Mouse (Mus musculus): ENCODE results near the gene Pbx1. TPM values are rescaled to one million over a fixed set of nuclear protein-coding genes. Genes with fewer than 3 reads are reported as not detected.

The Pbx1 gene
- total and polyA plus RNA-seq, 2 experiments from 2014 or later: 37.6 to 44.4 TPM

DNA sequence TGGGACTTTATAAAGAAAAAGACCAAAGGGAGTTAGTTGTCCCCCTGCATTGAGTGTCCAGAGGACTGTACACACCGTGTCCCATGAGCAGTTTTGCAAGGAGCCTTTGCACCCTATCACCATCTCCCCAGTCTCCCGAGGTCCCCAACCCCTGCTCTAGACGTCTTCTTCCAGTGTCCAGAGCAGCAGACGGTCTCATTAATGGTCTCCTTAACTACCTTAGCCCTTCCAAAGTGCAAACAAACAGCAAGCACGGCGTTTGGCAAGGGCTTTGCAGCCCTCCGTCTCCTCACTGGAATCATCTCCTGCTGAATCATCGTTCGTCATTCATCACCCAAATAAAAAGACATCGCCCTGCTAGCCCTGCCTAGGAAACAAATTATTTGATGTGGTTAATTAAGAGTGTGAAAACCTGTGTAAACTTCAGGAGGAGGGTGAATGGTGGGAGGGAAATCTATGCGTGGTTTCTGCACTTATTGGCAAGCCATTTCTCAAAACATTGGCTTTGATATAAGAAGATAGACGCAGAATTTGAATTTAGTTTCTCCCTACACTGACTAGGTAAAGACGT is 113.1 kb downstream of the Pbx1 start:
- Histone ChIP-seq H3K36me3 (ENCODE audit: insufficient read depth, low read length) (no peaks in the 10 kb centered on the region), H3K27ac (no peak overlapping the region), H3K9me3 (ENCODE audit: low read length) (no peaks in the 10 kb centered on the region), H3K4me3 (ENCODE audit: low read length) (no peak overlapping the region), H3K9ac (replicated peaks; ENCODE audit: low read length) (no peak overlapping the region), H3K4me2 (ENCODE audit: low read depth, low read length) (no peak overlapping the region), H3K4me1 (ENCODE audit: insufficient read depth, low read length) (peaks cover 3% of the 10 kb centered on the region; the same call in 1 of the 2 replicates), H3K27me3 (ENCODE audit: insufficient read depth, low read length) (no peaks in the 10 kb centered on the region)
- WGBS: 39% methylated on average over 13 of the region's 13 CpGs
- ATAC-seq (no peak), DNase-seq (ENCODE audit: low spot score) (no peak)
- TF ChIP-seq CTCF (IDR thresholded peaks at IDR 0.05; ENCODE audit: low read depth): no peak

DNA sequence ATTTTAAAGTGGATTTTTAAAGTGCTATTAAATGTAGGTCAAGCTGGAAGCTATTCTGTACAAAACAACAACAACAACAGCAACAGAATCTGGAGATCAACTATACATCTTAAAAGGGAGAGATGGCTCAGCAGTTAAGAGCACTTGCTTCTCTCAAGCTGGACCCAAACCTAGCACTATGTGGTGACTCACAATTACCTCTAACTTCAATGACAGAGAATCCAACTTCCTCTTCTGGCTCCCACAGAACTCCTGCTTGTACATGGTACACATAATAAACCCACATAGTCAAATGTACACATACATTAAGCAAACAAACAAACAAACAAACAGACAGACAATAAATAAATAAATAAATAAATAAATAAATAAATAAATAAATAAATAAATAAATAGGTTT is 118.3 kb downstream of the Pbx1 start:
- Histone ChIP-seq H3K27me3 (ENCODE audit: insufficient read depth, low read length) (no peaks in the 10 kb centered on the region), H3K4me2 (ENCODE audit: low read depth, low read length) (no peak overlapping the region), H3K9ac (replicated peaks; ENCODE audit: low read length) (no peak overlapping the region), H3K9me3 (ENCODE audit: low read length) (no peaks in the 10 kb centered on the region), H3K4me3 (ENCODE audit: low read length) (no peak overlapping the region), H3K27ac (no peak overlapping the region), H3K36me3 (ENCODE audit: insufficient read depth, low read length) (no peaks in the 10 kb centered on the region), H3K4me1 (ENCODE audit: insufficient read depth, low read length) (peaks cover 10% of the 10 kb centered on the region; the same call in 1 of the 2 replicates)
- DNase-seq (ENCODE audit: low spot score): no peak
- ATAC-seq: no peak
- no peak for TF ChIP-seq CTCF (IDR thresholded peaks at IDR 0.05; ENCODE audit: low read depth)

DNA sequence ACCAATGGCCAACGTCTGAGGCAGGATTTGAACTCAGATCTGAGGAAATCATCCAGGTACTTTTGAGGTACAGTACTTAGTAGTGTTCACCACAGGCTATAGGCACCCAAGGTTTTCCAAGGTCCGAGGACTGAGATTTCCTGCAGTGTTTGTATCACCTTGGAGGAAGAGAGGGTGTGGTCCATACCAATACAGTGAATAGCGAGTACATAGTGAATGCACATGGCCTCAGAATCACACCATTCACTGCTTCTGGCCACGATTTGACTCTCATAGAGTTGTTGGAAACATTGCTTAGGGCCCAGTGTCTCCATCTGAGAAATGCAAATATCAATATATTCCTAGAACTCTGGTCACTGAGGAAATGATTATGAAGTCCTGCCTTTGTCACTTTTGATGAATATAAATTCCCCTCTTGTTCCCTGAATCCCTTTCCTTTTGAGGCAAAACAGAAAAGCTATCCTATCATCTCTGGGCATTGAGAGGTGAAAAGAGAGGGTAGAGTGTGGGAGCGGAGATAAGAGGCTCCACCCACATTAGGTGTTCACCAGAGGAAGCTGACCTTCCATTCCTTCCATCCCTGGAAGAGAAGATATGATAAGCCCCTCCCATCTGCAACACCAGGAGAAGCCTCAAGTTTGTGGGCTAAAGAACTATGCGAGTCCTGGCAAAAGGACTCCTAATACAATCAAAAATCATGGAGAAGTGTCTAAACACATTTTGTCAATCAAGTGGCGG is 119.2 kb downstream of the Pbx1 start:
- Histone ChIP-seq H3K9me3 (ENCODE audit: low read length) (no peaks in the 10 kb centered on the region), H3K9ac (replicated peaks; ENCODE audit: low read length) (no peak overlapping the region), H3K4me3 (ENCODE audit: low read length) (no peak overlapping the region), H3K27ac (no peak overlapping the region), H3K4me2 (ENCODE audit: low read depth, low read length) (no peak overlapping the region), H3K36me3 (ENCODE audit: insufficient read depth, low read length) (no peaks in the 10 kb centered on the region), H3K27me3 (ENCODE audit: insufficient read depth, low read length) (no peaks in the 10 kb centered on the region), H3K4me1 (ENCODE audit: insufficient read depth, low read length) (peaks cover 15% of the 10 kb centered on the region)
- DNase-seq (ENCODE audit: low spot score) (no peak), ATAC-seq (no peak)
- WGBS: 90% methylated on average over 7 of the region's 7 CpGs
- TF ChIP-seq CTCF (IDR thresholded peaks at IDR 0.05; ENCODE audit: low read depth): no peak

DNA sequence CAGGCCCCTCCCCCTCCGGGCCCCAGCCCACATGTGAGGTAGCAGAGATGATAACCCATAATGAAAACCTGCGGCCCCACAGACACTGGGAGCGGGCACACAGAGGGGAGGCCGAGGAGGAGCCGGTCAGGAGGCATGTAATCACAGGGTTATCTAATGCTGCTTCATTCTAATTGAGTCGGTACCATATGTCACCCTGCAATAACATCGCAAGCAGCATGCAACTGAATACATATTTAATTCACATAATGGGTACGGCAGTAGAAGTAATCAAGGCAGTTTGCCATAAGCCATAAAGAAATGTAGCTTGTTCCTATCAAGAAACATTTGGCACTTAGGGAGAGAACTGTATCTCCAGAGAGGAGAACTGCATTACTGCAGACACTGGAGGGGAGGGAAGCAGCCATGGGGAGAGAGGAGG is 123.0 kb downstream of the Pbx1 start:
- Histone ChIP-seq H3K9ac (replicated peaks; ENCODE audit: low read length) (no peak overlapping the region), H3K9me3 (ENCODE audit: low read length) (no peaks in the 10 kb centered on the region), H3K4me1 (ENCODE audit: insufficient read depth, low read length) (peaks cover 15% of the 10 kb centered on the region), H3K4me3 (ENCODE audit: low read length) (no peak overlapping the region), H3K36me3 (ENCODE audit: insufficient read depth, low read length) (no peaks in the 10 kb centered on the region), H3K27ac (no peak overlapping the region), H3K4me2 (ENCODE audit: low read depth, low read length) (no peak overlapping the region), H3K27me3 (ENCODE audit: insufficient read depth, low read length) (no peaks in the 10 kb centered on the region)
- TF ChIP-seq CTCF (IDR thresholded peaks at IDR 0.05; ENCODE audit: low read depth): no peak
- DNase-seq (ENCODE audit: low spot score): no peak
- 49% methylated on average over 8 of the region's 8 CpGs for WGBS
- no peak; the same call in 1 of the 2 replicates for ATAC-seq

DNA sequence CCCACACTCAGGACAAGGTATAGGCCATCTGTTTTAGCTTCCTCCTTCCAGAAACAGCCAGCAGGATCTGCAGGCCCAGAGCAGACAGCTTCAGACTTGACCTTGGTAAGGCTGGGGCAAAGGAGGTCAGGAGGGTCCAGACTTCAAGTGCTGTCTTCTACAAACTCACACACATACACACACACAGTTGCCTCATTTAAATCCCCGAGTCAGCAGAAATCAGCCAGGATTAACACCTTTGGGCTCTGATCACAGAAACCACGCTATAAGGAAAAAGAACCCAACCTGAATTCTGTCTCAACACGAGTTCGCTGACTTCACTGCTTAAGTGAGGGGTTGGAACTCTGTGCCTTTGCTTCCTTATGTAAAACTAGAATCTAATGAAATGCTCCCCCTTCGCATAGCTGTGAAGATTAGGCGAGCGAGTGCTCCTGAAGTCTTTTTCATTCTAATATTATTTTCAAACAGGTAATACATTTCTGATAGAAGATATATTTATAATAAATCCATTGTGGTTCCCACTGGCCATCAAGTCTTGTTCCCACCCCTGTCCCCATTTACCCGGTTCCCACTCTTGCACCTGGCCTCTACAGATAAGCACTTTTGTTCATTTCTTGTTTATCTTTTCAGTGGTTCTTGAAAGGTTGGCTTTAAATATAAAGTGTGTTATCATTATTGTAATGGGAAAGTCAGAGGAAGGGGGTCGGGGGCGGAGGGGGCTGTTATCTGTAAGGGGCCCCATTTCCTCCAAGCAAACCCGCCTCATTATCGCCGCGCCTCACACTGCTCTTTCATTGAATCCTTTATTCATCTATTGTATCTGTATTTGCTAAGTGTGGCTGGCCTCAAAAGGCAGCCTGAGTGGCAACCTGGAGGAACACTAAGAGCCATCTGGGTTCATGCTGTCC is 124.5 kb downstream of the Pbx1 start:
- Histone ChIP-seq H3K9ac (replicated peaks; ENCODE audit: low read length) (no peak overlapping the region), H3K9me3 (ENCODE audit: low read length) (no peaks in the 10 kb centered on the region), H3K4me2 (ENCODE audit: low read depth, low read length) (no peak overlapping the region), H3K4me3 (ENCODE audit: low read length) (no peak overlapping the region), H3K36me3 (ENCODE audit: insufficient read depth, low read length) (no peaks in the 10 kb centered on the region), H3K27me3 (ENCODE audit: insufficient read depth, low read length) (no peaks in the 10 kb centered on the region), H3K27ac (no peak overlapping the region), H3K4me1 (ENCODE audit: insufficient read depth, low read length) (peaks cover 15% of the 10 kb centered on the region)
- ATAC-seq (no peak), DNase-seq (ENCODE audit: low spot score) (no peak)
- no peak for TF ChIP-seq CTCF (IDR thresholded peaks at IDR 0.05; ENCODE audit: low read depth)
- WGBS: 74% methylated on average over 14 of the region's 14 CpGs

DNA sequence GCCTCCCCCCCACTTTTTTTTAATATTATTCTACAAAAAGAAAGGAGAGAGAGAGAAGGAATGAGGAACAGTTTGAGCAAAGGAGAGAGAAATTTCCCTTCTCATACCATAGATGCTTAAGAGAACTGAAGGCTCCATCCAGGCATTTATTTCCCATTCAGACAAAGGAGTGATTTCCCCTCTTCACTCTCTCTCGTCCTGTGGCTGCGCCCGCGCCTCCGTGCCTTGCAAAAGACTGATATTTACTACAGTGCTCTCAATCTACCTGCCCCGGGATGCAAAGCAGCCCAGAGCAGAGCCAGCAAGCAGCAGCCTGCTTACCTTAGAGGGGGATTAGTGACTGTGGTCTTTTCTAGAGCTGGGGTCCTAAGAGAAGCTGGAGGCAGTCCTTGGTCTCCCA is 131.6 kb downstream of the Pbx1 start:
- peak overlapping the region; percentile 38 for H3K4me2 ChIP-seq (ENCODE audit: low read depth, low read length)
- ATAC-seq: no peak

More for the DNA sequence above, 131.6 kb downstream of the Pbx1 start:
- H3K36me3 ChIP-seq (ENCODE audit: insufficient read depth, low read length): no peaks in the 10 kb centered on the region
- H3K9me3 ChIP-seq (ENCODE audit: low read length): no peaks in the 10 kb centered on the region
- H3K27me3 ChIP-seq (ENCODE audit: insufficient read depth, low read length): no peaks in the 10 kb centered on the region
- H3K4me3 ChIP-seq (ENCODE audit: low read length): no peak overlapping the region
- WGBS: 53% methylated on average over 6 of the region's 6 CpGs
- peaks cover 12% of the 10 kb centered on the region for H3K4me1 ChIP-seq (ENCODE audit: insufficient read depth, low read length)
- no peak for DNase-seq (ENCODE audit: low spot score)
- H3K27ac ChIP-seq: peak overlapping the region; percentile 59; the same call in 1 of the 2 replicates
- peak overlapping the region; percentile 45; the same call in 1 of the 2 replicates for H3K9ac ChIP-seq (replicated peaks; ENCODE audit: low read length)
- TF ChIP-seq CTCF (IDR thresholded peaks at IDR 0.05; ENCODE audit: low read depth): no peak
